Mouse (Mus musculus): ENCODE data around the gene Snx19. TPM values are rescaled to one million over a fixed set of nuclear protein-coding genes. Genes with fewer than 3 reads are reported as not detected.

Gene Snx19
- polyA plus RNA-seq, 1 experiment from 2014 or later: 16.7 TPM

- no peak overlapping the region for H3K4me2 ChIP-seq
- no peaks in the 10 kb centered on the region for H3K27me3 ChIP-seq
- H3K4me3 ChIP-seq: no peak overlapping the region
- H3K36me3 ChIP-seq (ENCODE audit: poor library complexity, severe bottlenecking): peaks cover 74% of the 10 kb centered on the region
- H3K4me1 ChIP-seq: peaks cover 9% of the 10 kb centered on the region
- no peaks in the 10 kb centered on the region for H3K9me3 ChIP-seq (replicated peaks)
- WGBS: 87% methylated on average over 1 of the region's 1 CpGs
- no peak overlapping the region for H3K27ac ChIP-seq
- H3K9ac ChIP-seq: no peak overlapping the region
- no peak for ATAC-seq
These were observed 19.2 kb downstream of the Snx19 start for GRCm38 (mm10) chr9:30446126-30446525.

DNA sequence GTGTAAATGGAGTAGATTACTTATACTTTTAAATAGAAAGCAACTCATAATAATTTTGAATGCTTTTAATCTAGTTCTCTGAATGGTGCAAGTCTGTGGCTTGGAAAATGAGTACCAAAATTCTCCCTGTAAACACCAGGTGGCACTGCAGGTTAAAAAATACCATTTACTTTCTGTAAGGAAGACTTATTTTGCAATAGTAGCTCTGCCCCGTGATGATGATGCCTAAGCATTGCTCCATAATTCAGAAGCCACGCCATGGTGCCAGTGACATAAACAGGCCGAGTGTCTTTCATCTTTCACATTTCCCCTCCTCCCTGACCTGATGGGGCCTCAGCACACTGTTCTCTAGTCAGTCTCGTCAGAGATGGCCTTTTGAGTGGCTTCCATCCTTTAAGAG lies 21.6 kb downstream of the Snx19 start:
- H3K27ac ChIP-seq: no peak overlapping the region
- H3K36me3 ChIP-seq (ENCODE audit: poor library complexity, severe bottlenecking): peaks cover 74% of the 10 kb centered on the region
- H3K9me3 ChIP-seq (replicated peaks): no peaks in the 10 kb centered on the region
- peak; percentile 58; the same call in 1 of the 2 replicates for ATAC-seq
- no peak overlapping the region for H3K9ac ChIP-seq
- WGBS: 23% methylated on average over 4 of the region's 4 CpGs
- H3K27me3 ChIP-seq: no peaks in the 10 kb centered on the region
- H3K4me2 ChIP-seq: no peak overlapping the region
- no peak overlapping the region for H3K4me3 ChIP-seq
- H3K4me1 ChIP-seq: peaks cover 9% of the 10 kb centered on the region

- Histone ChIP-seq H3K27ac (no peak overlapping the region), H3K9ac (no peak overlapping the region), H3K4me2 (no peak overlapping the region), H3K4me1 (peaks cover 9% of the 10 kb centered on the region), H3K4me3 (no peak overlapping the region), H3K9me3 (replicated peaks) (no peaks in the 10 kb centered on the region), H3K36me3 (ENCODE audit: poor library complexity, severe bottlenecking) (peaks cover 65% of the 10 kb centered on the region), H3K27me3 (no peaks in the 10 kb centered on the region)
- 6% methylated on average over 2 of the region's 2 CpGs for WGBS
- no peak for ATAC-seq
These were observed 23.0 kb downstream of the Snx19 start for GRCm38 (mm10) chr9:30449862-30450261.

DNA sequence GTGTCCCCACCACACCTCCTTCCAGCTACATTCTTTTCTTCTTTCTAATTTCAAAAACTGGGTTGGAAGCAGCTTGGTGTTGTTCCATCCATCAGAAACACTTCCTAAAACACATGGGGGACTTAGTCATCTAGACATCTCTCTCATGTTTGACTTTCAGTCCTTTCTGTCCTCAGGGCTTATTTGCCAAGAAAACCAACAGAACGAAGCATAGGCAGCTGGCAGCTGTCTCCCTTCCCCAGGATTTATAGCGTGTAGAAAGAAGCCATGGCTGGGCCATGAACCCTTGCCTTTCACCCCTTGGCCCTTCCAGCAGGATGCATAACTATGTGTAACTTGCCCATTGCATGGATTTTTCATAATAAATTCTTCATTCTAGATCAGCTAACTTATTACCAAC lies 23.9 kb downstream of the Snx19 start:
- H3K4me2 ChIP-seq: no peak overlapping the region
- H3K36me3 ChIP-seq (ENCODE audit: poor library complexity, severe bottlenecking): peaks cover 56% of the 10 kb centered on the region
- peaks cover 9% of the 10 kb centered on the region for H3K4me1 ChIP-seq
- no peak overlapping the region for H3K9ac ChIP-seq
- ATAC-seq: no peak
- no peaks in the 10 kb centered on the region for H3K9me3 ChIP-seq (replicated peaks)
- no peak overlapping the region for H3K27ac ChIP-seq
- no peak overlapping the region for H3K4me3 ChIP-seq
- no peaks in the 10 kb centered on the region for H3K27me3 ChIP-seq
- WGBS: 79% methylated on average over 2 of the region's 2 CpGs

- no peaks in the 10 kb centered on the region for H3K9me3 ChIP-seq (replicated peaks)
- H3K27me3 ChIP-seq: no peaks in the 10 kb centered on the region
- no peak for ATAC-seq
- 88% methylated on average over 2 of the region's 2 CpGs for WGBS
- no peak overlapping the region for H3K4me2 ChIP-seq
- peaks cover 5% of the 10 kb centered on the region for H3K4me1 ChIP-seq
- no peak overlapping the region for H3K9ac ChIP-seq
- no peak overlapping the region for H3K4me3 ChIP-seq
- no peak overlapping the region for H3K27ac ChIP-seq
- peaks cover 44% of the 10 kb centered on the region for H3K36me3 ChIP-seq (ENCODE audit: poor library complexity, severe bottlenecking)
These were observed 27.6 kb downstream of the Snx19 start for GRCm38 (mm10) chr9:30454527-30454926.

DNA sequence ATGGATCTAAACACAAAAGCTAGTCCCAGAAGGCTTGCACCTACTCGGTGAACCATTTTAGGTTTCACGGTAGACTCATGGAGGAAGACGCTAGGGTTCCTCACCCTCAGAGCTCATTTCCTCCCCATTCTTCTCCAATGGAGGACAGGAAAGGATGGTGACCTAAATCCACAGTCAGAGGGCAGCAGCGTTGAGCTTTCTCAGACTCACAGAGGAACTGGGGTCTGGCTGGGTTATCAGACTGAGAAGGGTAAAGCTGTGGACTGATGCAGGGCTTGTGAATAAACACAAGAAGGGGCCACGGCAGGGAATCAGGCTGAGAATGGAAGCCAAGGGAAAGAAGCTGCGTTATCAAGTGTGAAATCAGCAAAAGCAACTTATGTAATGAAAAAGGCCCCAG lies 29.3 kb downstream of the Snx19 start:
- H3K4me3 ChIP-seq: no peak overlapping the region
- ATAC-seq: no peak
- no peaks in the 10 kb centered on the region for H3K27me3 ChIP-seq
- H3K4me1 ChIP-seq: no peaks in the 10 kb centered on the region
- no peak overlapping the region for H3K9ac ChIP-seq
- H3K27ac ChIP-seq: no peak overlapping the region
- no peak overlapping the region for H3K4me2 ChIP-seq
- H3K9me3 ChIP-seq (replicated peaks): no peaks in the 10 kb centered on the region
- H3K36me3 ChIP-seq (ENCODE audit: poor library complexity, severe bottlenecking): peaks cover 35% of the 10 kb centered on the region
- 86% methylated on average over 6 of the region's 6 CpGs for WGBS

DNA sequence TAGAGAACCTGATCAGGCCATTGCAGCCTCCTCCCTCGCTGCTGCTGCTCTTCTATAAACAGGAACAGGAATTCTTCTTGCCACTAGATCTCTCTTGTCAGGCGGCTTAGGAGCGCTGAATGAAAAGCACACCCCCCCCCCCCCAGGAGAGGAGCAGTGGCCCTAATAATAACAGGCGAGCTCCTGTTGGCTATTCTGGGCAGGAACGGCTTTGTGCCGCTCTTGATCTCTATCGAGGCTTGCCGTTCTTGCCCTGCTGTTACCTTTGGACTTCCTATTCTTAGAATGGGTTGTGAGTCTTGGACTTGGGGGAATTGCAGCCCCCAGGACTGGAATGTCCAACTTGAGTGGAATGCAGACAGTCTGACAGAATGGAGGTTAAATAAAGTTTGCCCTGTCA lies 33.6 kb downstream of the Snx19 start:
- ATAC-seq: no peak
- H3K4me1 ChIP-seq: no peaks in the 10 kb centered on the region
- H3K27me3 ChIP-seq: no peaks in the 10 kb centered on the region
- no peak overlapping the region for H3K4me3 ChIP-seq
- no peaks in the 10 kb centered on the region for H3K9me3 ChIP-seq (replicated peaks)
- no peak overlapping the region for H3K4me2 ChIP-seq
- no peak overlapping the region for H3K9ac ChIP-seq
- H3K27ac ChIP-seq: no peak overlapping the region
- peaks cover 52% of the 10 kb centered on the region for H3K36me3 ChIP-seq (ENCODE audit: poor library complexity, severe bottlenecking)
- WGBS: 74% methylated on average over 8 of the region's 8 CpGs

DNA sequence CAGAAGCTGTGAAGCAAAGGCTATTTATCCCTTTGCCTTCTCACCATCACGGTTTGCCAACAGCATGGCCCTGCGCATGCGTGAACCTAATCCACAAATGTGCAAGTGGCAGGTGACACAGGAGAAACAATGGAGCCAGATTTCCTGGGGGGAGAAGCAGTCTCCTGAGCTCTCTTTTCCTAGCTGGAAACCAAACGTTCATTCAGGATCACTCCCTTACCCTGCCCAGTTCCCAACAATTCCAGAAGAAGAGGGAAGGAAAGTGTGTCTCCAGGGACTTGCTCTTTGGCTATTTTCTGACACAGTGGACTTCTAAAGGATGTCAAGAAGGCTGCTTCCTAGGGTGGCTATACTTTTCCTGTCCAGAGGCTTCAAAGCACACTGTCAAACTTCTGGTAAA lies 37.8 kb downstream of the Snx19 start:
- Histone ChIP-seq H3K9ac (no peak overlapping the region), H3K36me3 (ENCODE audit: poor library complexity, severe bottlenecking) (peaks cover 68% of the 10 kb centered on the region), H3K9me3 (replicated peaks) (no peaks in the 10 kb centered on the region), H3K4me2 (no peak overlapping the region), H3K4me3 (no peak overlapping the region), H3K27me3 (no peaks in the 10 kb centered on the region), H3K4me1 (no peaks in the 10 kb centered on the region), H3K27ac (no peak overlapping the region)
- WGBS: 81% methylated on average over 4 of the region's 4 CpGs
- no peak for ATAC-seq

- no peak overlapping the region for H3K4me2 ChIP-seq
- ATAC-seq: peak; percentile 14; the same call in 1 of the 2 replicates
- no peaks in the 10 kb centered on the region for H3K4me1 ChIP-seq
- H3K36me3 ChIP-seq (ENCODE audit: poor library complexity, severe bottlenecking): no peaks in the 10 kb centered on the region
- no peaks in the 10 kb centered on the region for H3K27me3 ChIP-seq
- H3K9ac ChIP-seq: no peak overlapping the region
- no peak overlapping the region for H3K4me3 ChIP-seq
- no peaks in the 10 kb centered on the region for H3K9me3 ChIP-seq (replicated peaks)
- H3K27ac ChIP-seq: no peak overlapping the region
- WGBS: 70% methylated on average over 4 of the region's 4 CpGs
These were observed 53.1 kb downstream of the Snx19 start for GRCm38 (mm10) chr9:30480043-30480442.

DNA sequence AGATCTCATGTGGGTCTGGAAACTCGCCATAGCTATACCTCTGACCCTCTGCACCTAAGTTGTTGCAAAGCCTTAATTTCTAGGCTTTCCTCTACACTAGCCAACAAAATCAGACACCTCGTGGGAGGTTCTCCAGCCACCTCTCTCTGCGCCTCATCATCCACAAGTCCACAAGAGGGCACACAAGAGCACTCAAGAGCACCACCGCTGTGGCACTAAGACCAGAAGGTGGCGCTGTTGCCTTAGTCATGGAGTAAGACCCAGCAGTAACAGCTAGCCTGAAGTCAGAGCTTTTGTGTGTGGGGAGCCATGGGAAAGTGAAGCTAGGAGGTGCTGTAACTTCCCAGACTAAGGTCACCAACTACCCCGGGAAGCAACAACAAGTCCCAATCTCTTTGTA lies 53.6 kb downstream of the Snx19 start:
- H3K9me3 ChIP-seq (replicated peaks): no peaks in the 10 kb centered on the region
- H3K4me3 ChIP-seq: no peak overlapping the region
- H3K36me3 ChIP-seq (ENCODE audit: poor library complexity, severe bottlenecking): no peaks in the 10 kb centered on the region
- under 1% methylated on average over 6 of the region's 6 CpGs for WGBS
- no peak overlapping the region for H3K4me2 ChIP-seq
- no peak overlapping the region for H3K9ac ChIP-seq
- H3K4me1 ChIP-seq: no peaks in the 10 kb centered on the region
- H3K27ac ChIP-seq: no peak overlapping the region
- no peaks in the 10 kb centered on the region for H3K27me3 ChIP-seq
- peak; percentile 97 for ATAC-seq

GRCm38 (mm10) chr9:30482116-30482515 lies 55.2 kb downstream of the Snx19 start:
- Histone ChIP-seq H3K27ac (no peak overlapping the region), H3K9ac (no peak overlapping the region), H3K36me3 (ENCODE audit: poor library complexity, severe bottlenecking) (no peaks in the 10 kb centered on the region), H3K27me3 (no peaks in the 10 kb centered on the region), H3K4me2 (no peak overlapping the region), H3K9me3 (replicated peaks) (no peaks in the 10 kb centered on the region), H3K4me1 (no peaks in the 10 kb centered on the region), H3K4me3 (no peak overlapping the region)
- WGBS: 92% methylated on average over 4 of the region's 4 CpGs
- no peak for ATAC-seq

DNA sequence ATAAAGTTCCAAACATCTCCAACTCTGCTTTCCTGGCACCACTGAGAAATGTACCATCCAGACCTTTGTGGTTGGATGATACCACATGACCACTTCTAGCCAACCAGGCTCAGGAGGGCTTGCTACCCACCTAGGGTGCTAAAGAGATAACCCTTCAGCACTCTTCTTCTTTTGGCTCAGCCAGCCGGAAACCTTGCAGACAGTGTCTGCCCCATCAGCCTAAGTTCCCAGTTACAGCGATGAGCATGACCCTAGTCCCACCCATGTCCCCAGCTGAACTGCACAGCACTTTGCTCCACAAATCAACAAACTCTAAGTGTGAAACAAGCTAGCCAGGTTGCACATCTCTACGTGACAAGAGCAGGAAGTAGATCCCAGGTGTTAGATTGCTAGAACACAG lies 57.3 kb downstream of the Snx19 start:
- Histone ChIP-seq H3K4me1 (no peaks in the 10 kb centered on the region), H3K27me3 (no peaks in the 10 kb centered on the region), H3K4me3 (no peak overlapping the region), H3K9me3 (replicated peaks) (no peaks in the 10 kb centered on the region), H3K27ac (no peak overlapping the region), H3K36me3 (ENCODE audit: poor library complexity, severe bottlenecking) (no peaks in the 10 kb centered on the region), H3K9ac (no peak overlapping the region), H3K4me2 (no peak overlapping the region)
- WGBS: 92% methylated on average over 3 of the region's 3 CpGs
- ATAC-seq: no peak

DNA sequence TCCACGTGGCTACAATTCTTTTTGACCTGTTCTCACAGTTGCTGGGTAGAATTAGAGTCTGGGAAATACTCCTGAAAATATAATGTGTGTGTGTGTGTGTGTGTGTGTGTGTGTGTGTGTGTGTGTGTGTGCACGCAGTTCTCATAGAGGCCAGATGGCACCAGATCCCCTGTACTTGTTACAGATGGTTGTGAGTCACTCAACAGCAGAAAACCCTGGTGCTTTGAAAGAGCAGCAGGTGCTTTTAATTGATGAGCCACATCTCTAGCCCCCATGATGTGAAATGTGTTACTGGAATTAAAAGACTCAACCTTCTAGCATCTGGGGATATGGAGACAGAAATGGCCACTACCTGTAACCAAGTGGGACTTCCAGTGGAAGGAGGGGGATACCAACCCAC lies 58.3 kb downstream of the Snx19 start:
- Histone ChIP-seq H3K27me3 (no peaks in the 10 kb centered on the region), H3K9me3 (replicated peaks) (no peaks in the 10 kb centered on the region), H3K4me3 (no peak overlapping the region), H3K4me1 (no peaks in the 10 kb centered on the region), H3K4me2 (no peak overlapping the region), H3K27ac (no peak overlapping the region), H3K36me3 (ENCODE audit: poor library complexity, severe bottlenecking) (no peaks in the 10 kb centered on the region), H3K9ac (no peak overlapping the region)
- WGBS: 85% methylated on average over 2 of the region's 2 CpGs
- ATAC-seq: no peak
